Mouse (Mus musculus) cerebellum, adult 2 months (tissue): ENCODE results near the gene 2010300C02Rik. TPM values are rescaled to one million over a fixed set of nuclear protein-coding genes. Genes with fewer than 3 reads are reported as not detected.
"Not testable (repeated sequence)": the region's sequence is repeated elsewhere in the genome, so short reads cannot be mapped to it uniquely, and the experiment has no call there.

Experiments
- DNase-seq, 2 experiments: peaks; one replicate each; pipeline ENCODE4 v3.0.0; 2021
- H3K27ac ChIP-seq: fragments of 200-500 bp; 2 replicates; pipeline ENCODE4 v1.5.1; 2012; ENCODE audit warnings: low read length, control low read depth, inconsistent platforms; ENCODE audit not compliant: insufficient read depth
- H3K27me3 ChIP-seq: fragments of 200-500 bp; 2 replicates; pipeline ENCODE4 v1.6.1; 2012; ENCODE audit warnings: inconsistent platforms, mild to moderate bottlenecking, low read length, moderate library complexity; ENCODE audit not compliant: control insufficient read depth, insufficient read depth
- H3K4me1 ChIP-seq: fragments of 200-500 bp; 2 replicates; pipeline ENCODE4 v1.6.1; 2011; ENCODE audit warnings: low read length; ENCODE audit not compliant: control insufficient read depth, insufficient read depth
- H3K4me3 ChIP-seq: fragments of 200-500 bp; replicated peaks from 2 replicates; pipeline ENCODE3; 2011; ENCODE audit warnings: mild to moderate bottlenecking, low read depth, low read length, control low read depth; ENCODE audit not compliant: insufficient read depth
- CTCF ChIP-seq: fragments of 200-500 bp; IDR thresholded peaks from 2 replicates; pipeline ENCODE4 v1.5.1; 2011; ENCODE audit warnings: low read depth, mild to moderate bottlenecking, control low read depth, low read length, moderate library complexity, borderline replicate concordance; ENCODE audit not compliant: insufficient read depth
- POLR2A ChIP-seq: fragments of 200-500 bp; IDR thresholded peaks from 2 replicates; pipeline ENCODE4 v1.6.1; 2011; ENCODE audit warnings: low read length, control low read depth, borderline replicate concordance; ENCODE audit not compliant: insufficient read depth
- WGBS: fragments of 180-500 bp; shearing (Covaris S2); methylation state at CpG from one replicate; pipeline ENCODE4 v1.1.7; 2018; 5-methylcytosine and 5-hydroxymethylcytosine counted together
- polyA plus RNA-seq: library from polyadenylated mRNA; depleted of rRNA; stranded (reverse); fragments of >200 nt; gene quantifications from 2 replicates; pipeline ENCODE4 v1.2.3, GENCODE M21; 2012

The 2010300C02Rik gene
- polyA plus RNA-seq, 1 experiment = 21.7 TPM

GRCm38 (mm10) chr1:37719030-37719723 is 708 bp downstream of the 2010300C02Rik start:
- WGBS = 3% methylated on average over 46 of the region's 49 CpGs
- H3K4me3 ChIP-seq = peak overlapping the region; percentile 84
- H3K4me1 ChIP-seq = no peaks in the 10 kb centered on the region
- peak overlapping the region; percentile 35 for H3K27ac ChIP-seq
- no peak for TF ChIP-seq POLR2A
- no peak for TF ChIP-seq CTCF
- DNase-seq = peak; percentile 47 to 63
- no peaks in the 10 kb centered on the region for H3K27me3 ChIP-seq

- 53% methylated on average over 7 of the region's 7 CpGs for WGBS
- peak; percentile 23; the same call in 1 of the 2 replicates for TF ChIP-seq CTCF
- TF ChIP-seq POLR2A = no peak
- peak in 1 of 2 experiments; percentile 41 for DNase-seq
- H3K4me3 ChIP-seq = peak overlapping the region; percentile 52
- H3K4me1 ChIP-seq = no peaks in the 10 kb centered on the region
- H3K27ac ChIP-seq = no peak overlapping the region
- no peaks in the 10 kb centered on the region for H3K27me3 ChIP-seq
These were observed 1.4 kb downstream of the 2010300C02Rik start for GRCm38 (mm10) chr1:37718516-37718915.

- no peak overlapping the region for H3K27ac ChIP-seq
- DNase-seq = no peak
- H3K4me1 ChIP-seq = no peaks in the 10 kb centered on the region
- H3K27me3 ChIP-seq = no peaks in the 10 kb centered on the region
- H3K4me3 ChIP-seq = no peak overlapping the region
- TF ChIP-seq POLR2A = no peak
- no peak for TF ChIP-seq CTCF
- 69% methylated on average over 14 of the region's 14 CpGs for WGBS
These were observed 2.3 kb downstream of the 2010300C02Rik start for GRCm38 (mm10) chr1:37717415-37718195.

GRCm38 (mm10) chr1:37712357-37712737 is 7.5 kb downstream of the 2010300C02Rik start:
- WGBS = 84% methylated on average over 4 of the region's 4 CpGs
- not testable (repeated sequence) for DNase-seq, H3K27me3 ChIP-seq, H3K4me3 ChIP-seq, H3K27ac ChIP-seq, H3K4me1 ChIP-seq

GRCm38 (mm10) chr1:37711596-37712356 is 8.1 kb downstream of the 2010300C02Rik start:
- Histone ChIP-seq H3K4me3 (no peak overlapping the region), H3K27me3 (no peaks in the 10 kb centered on the region), H3K4me1 (peaks cover 4% of the 10 kb centered on the region), H3K27ac (no peak overlapping the region)
- DNase-seq = no peak
- 92% methylated on average over 10 of the region's 10 CpGs for WGBS
- TF ChIP-seq CTCF (no peak), POLR2A (no peak)

GRCm38 (mm10) chr1:37711082-37711481 is 8.8 kb downstream of the 2010300C02Rik start:
- no peaks in the 10 kb centered on the region for H3K27me3 ChIP-seq
- H3K4me1 ChIP-seq = peaks cover 4% of the 10 kb centered on the region
- TF ChIP-seq POLR2A = no peak
- TF ChIP-seq CTCF = no peak
- H3K4me3 ChIP-seq = no peak overlapping the region
- WGBS = 96% methylated on average over 5 of the region's 5 CpGs
- no peak for DNase-seq
- no peak overlapping the region for H3K27ac ChIP-seq

- Histone ChIP-seq H3K4me3 (no peak overlapping the region), H3K4me1 (peaks cover 4% of the 10 kb centered on the region), H3K27me3 (no peaks in the 10 kb centered on the region), H3K27ac (no peak overlapping the region)
- 79% methylated on average over 8 of the region's 8 CpGs for WGBS
- no peak for DNase-seq
- TF ChIP-seq CTCF (no peak), POLR2A (no peak)
These were observed 10.1 kb downstream of the 2010300C02Rik start for GRCm38 (mm10) chr1:37709736-37710135.
